23 mouse cellular contexts compared by ENCODE assay signal in the genomic region with DNA sequence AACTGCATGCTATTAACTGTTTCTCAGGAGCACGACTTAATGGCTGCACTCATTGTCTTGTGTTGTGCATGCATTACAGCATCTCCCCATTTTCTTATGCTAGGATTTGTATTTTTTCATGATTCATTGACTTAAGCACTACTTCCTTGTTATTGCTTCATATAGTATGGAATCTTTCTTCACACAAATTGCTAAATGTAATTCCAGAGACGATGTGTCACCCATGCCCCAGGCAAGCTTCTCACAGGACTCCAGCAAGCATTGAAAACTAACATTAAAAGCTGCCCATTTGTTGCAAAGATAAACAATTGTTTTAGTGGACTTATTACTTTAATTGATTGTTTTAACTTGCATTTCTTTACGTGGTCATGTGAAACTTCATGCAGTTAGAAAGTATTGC. TPM values are rescaled to one million over a fixed set of nuclear protein-coding genes. Genes with fewer than 3 reads are reported as not detected.
"Had no signal": no experiment of that assay in that cellular context is flagged by ENCODE, and none has a peak within 500 bp of the region (broad histone marks: within the 10 kb centered on the region; RNA-seq: fewer than 3 reads in every experiment).

No protein-coding gene starts in this region.

- ATAC-seq: liver, embryonic 12.5 days; midbrain, embryonic 13.5 days; midbrain, embryonic 16.5 days had no signal

- H3K9ac ChIP-seq: kidney, embryonic 15.5 days; limb, embryonic 12.5 days; limb, embryonic 15.5 days; liver, embryonic 12.5 days; liver, embryonic 15.5 days; lung, embryonic 15.5 days; midbrain, embryonic 13.5 days; neural tube, embryonic 12.5 days; neural tube, embryonic 15.5 days; stomach, embryonic 15.5 days had no signal

- H3K27ac ChIP-seq: kidney, embryonic 15.5 days; left cerebral cortex, adult 2 months; limb, embryonic 12.5 days; limb, embryonic 15.5 days; liver, embryonic 12.5 days; liver, embryonic 15.5 days; lung, embryonic 15.5 days; macrophage; midbrain, embryonic 13.5 days; neural tube, embryonic 12.5 days; neural tube, embryonic 15.5 days; stomach, embryonic 15.5 days had no signal

- H3K27me3 ChIP-seq: kidney, embryonic 15.5 days; limb, embryonic 12.5 days; limb, embryonic 15.5 days; liver, embryonic 12.5 days; liver, embryonic 15.5 days; lung, embryonic 15.5 days; midbrain, embryonic 13.5 days; neural tube, embryonic 12.5 days; neural tube, embryonic 15.5 days; stomach, embryonic 15.5 days had no signal

- H3K36me3 ChIP-seq: kidney, embryonic 15.5 days; limb, embryonic 12.5 days; limb, embryonic 15.5 days; liver, embryonic 12.5 days; liver, embryonic 15.5 days; lung, embryonic 15.5 days; midbrain, embryonic 13.5 days; neural tube, embryonic 12.5 days; neural tube, embryonic 15.5 days; stomach, embryonic 15.5 days had no signal

- H3K4me1 ChIP-seq: limb, embryonic 12.5 days; limb, embryonic 15.5 days; liver, embryonic 12.5 days; liver, embryonic 15.5 days; midbrain, embryonic 13.5 days; neural tube, embryonic 12.5 days; neural tube, embryonic 15.5 days; stomach, embryonic 15.5 days had no signal

- H3K9me3 ChIP-seq: kidney, embryonic 15.5 days; limb, embryonic 15.5 days; liver, embryonic 12.5 days; liver, embryonic 15.5 days; lung, embryonic 15.5 days; midbrain, embryonic 13.5 days; neural tube, embryonic 12.5 days; stomach, embryonic 15.5 days had no signal

- H3K4me2 ChIP-seq: kidney, embryonic 15.5 days; limb, embryonic 12.5 days; limb, embryonic 15.5 days; liver, embryonic 12.5 days; liver, embryonic 15.5 days; lung, embryonic 15.5 days; midbrain, embryonic 13.5 days; neural tube, embryonic 12.5 days; neural tube, embryonic 15.5 days; stomach, embryonic 15.5 days had no signal

- H3K4me3 ChIP-seq: kidney, embryonic 15.5 days; left cerebral cortex, adult 2 months; limb, embryonic 12.5 days; limb, embryonic 15.5 days; liver, embryonic 12.5 days; liver, embryonic 15.5 days; lung, embryonic 15.5 days; midbrain, embryonic 13.5 days; neural tube, embryonic 12.5 days; neural tube, embryonic 15.5 days; stomach, embryonic 15.5 days had no signal

- DNase-seq: kidney, adult 11 months; kidney, adult 8-10 months; kidney, postnatal 10 days; kidney, postnatal 36 days; layer of hippocampus, postnatal 36 days; left cerebral cortex, postnatal 4 days; lung, adult 18-20 months; right cerebral cortex, postnatal 25 days; spleen, adult 18-20 months; thymus, postnatal 36 days had no signal

RNA-seq across cellular contexts. Expression of a gene that starts 38.7 kb away (rescaled TPM):
- polyA plus RNA-seq: macrophage had no signal
